Mouse (Mus musculus): ENCODE results near the gene Mrpl41.

The Mrpl41 gene

GRCm38 (mm10) chr2:24935057-24935796 is 39.7 kb downstream of the Mrpl41 start, which contains the start of gene Arrdc1:
Gene Arrdc1 (minus strand): TSS chr2:24935252.
- peak; percentile 94 to 96 for DNase-seq (ENCODE audit: low spot score in 2 of 2)

GRCm38 (mm10) chr2:24934441-24934963 is 40.4 kb downstream of the Mrpl41 start:
- DNase-seq (ENCODE audit: low spot score in 2 of 2) = no peak

- DNase-seq (ENCODE audit: low spot score in 2 of 2) = no peak
Observed at GRCm38 (mm10) chr2:24929593-24929992, 45.3 kb downstream of the Mrpl41 start.

- no peak for DNase-seq (ENCODE audit: low spot score in 2 of 2)
Observed at GRCm38 (mm10) chr2:24929119-24929518, 45.8 kb downstream of the Mrpl41 start.

GRCm38 (mm10) chr2:24927810-24928479 is 47.0 kb downstream of the Mrpl41 start:
- no peak for DNase-seq (ENCODE audit: low spot score in 2 of 2)

GRCm38 (mm10) chr2:24926965-24927358 is 47.9 kb downstream of the Mrpl41 start:
- DNase-seq (ENCODE audit: low spot score in 2 of 2) = no peak

GRCm38 (mm10) chr2:24926345-24926964 is 48.4 kb downstream of the Mrpl41 start:
- DNase-seq (ENCODE audit: low spot score in 2 of 2) = no peak

- DNase-seq (ENCODE audit: low spot score in 2 of 2) = no peak
Observed at GRCm38 (mm10) chr2:24925284-24925683, 49.6 kb downstream of the Mrpl41 start.

All from natural killer cell, adult 2 months (primary cell).